Mouse (Mus musculus) bone marrow, adult 2 months (tissue): ENCODE results near the gene Maml2. TPM values are rescaled to one million over a fixed set of nuclear protein-coding genes. Genes with fewer than 3 reads are reported as not detected.

ENCODE experiments used
- H3K27ac ChIP-seq: fragments of 200-500 bp; 2 replicates; pipeline ENCODE4 v1.5.1; 2012; ENCODE audit warnings: low read depth, mild to moderate bottlenecking, control low read depth, inconsistent platforms, low read length; ENCODE audit not compliant: control insufficient read depth, poor library complexity, insufficient read depth
- H3K4me1 ChIP-seq: fragments of 200-500 bp; 2 replicates; pipeline ENCODE4 v1.6.1; 2011; ENCODE audit warnings: low read length; ENCODE audit not compliant: control insufficient read depth, insufficient read depth
- H3K4me3 ChIP-seq: fragments of 200-500 bp; replicated peaks from 2 replicates; pipeline ENCODE3; 2011; ENCODE audit warnings: mild to moderate bottlenecking, low read depth, low read length, control low read depth; ENCODE audit not compliant: control insufficient read depth
- CTCF ChIP-seq: fragments of 200-500 bp; IDR thresholded peaks from 2 replicates; pipeline ENCODE4 v1.5.1; 2011; ENCODE audit warnings: low read length, control low read depth; ENCODE audit not compliant: control insufficient read depth, insufficient read depth
- POLR2A ChIP-seq: fragments of 200-500 bp; IDR thresholded peaks from 2 replicates; pipeline ENCODE4 v1.6.1; 2011; ENCODE audit warnings: low read depth, mild to moderate bottlenecking, control low read depth, low read length, borderline replicate concordance; ENCODE audit not compliant: control insufficient read depth
- WGBS: fragments of 180-500 bp; shearing (Covaris S2); methylation state at CpG from one replicate; pipeline ENCODE4 v1.1.7; 2018; 5-methylcytosine and 5-hydroxymethylcytosine counted together
- polyA plus RNA-seq: library from polyadenylated mRNA; stranded (reverse); fragments of >200 nt; gene quantifications from 2 replicates; pipeline ENCODE4 v1.2.4, GENCODE M21; 2011; ENCODE audit warnings: low replicate concordance; ENCODE audit not compliant: missing spikeins, insufficient read depth, insufficient read length

Gene Maml2
- polyA plus RNA-seq, 1 experiment: 3.5 TPM

DNA sequence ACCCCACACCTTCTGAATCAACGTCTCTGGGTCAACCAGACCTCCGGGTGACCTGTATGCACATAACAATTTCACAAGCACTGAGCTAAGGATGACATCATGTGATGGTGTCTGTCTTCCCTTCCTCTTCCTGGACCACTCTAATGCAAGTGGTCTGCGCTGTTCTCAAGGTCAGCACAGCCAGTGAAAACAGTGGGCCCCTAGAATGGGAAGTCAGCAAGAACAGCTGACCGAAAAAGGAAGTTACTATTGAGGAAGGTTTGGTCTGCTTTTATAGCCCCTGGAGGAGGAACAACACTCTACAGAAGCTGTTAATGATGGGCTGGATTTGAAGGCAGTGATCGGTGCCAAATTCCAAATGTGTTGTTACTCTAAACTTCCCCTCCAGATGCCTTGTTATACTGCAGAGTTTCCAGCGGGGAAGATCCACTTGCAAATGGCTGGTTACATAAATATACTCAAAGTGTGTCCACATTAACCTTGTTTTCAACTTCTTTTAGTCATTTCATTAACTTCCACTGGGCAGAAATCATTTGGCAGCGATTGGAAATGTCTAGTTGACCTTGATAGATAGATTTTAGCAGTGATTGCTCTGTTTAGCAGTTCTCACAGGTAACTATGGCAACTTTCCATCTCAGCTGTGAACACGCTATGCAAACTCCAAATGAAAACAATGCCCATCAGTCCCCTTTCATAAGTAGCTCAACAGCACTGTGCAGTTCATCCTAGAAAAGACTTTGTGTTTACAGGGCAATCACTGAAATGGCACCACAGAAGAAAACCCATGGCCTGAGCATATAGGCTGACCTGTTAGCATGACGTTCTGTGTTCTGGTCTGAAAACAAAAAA, 289.6 kb downstream of the Maml2 start:
- Histone ChIP-seq H3K4me3 (no peak overlapping the region), H3K27ac (peak overlapping the region; percentile 4), H3K4me1 (no peaks in the 10 kb centered on the region)
- TF ChIP-seq CTCF (no peak), POLR2A (no peak)
- 24% methylated on average over 9 of the region's 9 CpGs for WGBS

DNA sequence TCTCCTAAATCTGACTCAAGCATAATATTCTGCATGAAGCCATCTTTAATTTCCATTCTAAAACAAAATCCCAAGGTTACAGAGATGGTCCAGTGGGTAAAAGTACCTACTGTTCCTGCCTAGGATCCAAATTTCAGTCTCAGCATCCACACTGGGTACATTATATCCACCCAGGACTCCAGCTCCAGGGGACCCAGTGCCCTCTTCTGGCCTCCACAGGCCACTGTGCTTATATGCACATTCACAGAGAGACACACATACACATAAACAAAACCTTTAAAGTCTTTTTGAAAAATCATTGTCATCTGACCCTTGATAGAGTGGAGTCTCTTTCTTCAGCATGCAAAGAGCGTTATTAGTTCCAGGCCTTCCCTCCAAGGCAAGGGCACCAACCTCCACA, 291.0 kb downstream of the Maml2 start:
- Histone ChIP-seq H3K4me1 (no peaks in the 10 kb centered on the region), H3K27ac (no peak overlapping the region), H3K4me3 (no peak overlapping the region)
- TF ChIP-seq POLR2A (no peak), CTCF (peak; percentile 22; the same call in 1 of the 2 replicates)
- WGBS: 91% methylated on average over 1 of the region's 1 CpGs

DNA sequence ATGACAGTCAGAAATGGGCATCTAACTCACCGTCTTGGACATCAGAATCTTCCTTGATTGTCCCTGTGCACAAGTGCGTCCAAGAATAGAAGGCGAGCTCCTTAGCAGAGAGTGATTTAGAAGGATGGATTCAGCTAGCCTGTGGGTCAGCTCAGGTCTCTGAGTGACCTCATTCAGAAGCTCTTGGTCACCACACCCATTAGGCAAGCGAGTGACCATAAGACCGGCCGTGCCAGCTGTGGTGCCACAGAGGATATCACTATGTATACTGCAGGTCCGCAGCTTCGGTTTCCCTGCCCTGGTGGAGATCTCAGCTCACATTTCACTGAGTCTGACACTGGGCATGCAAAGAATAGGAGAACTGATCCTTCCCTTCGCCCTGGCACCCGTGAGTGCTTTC, 294.9 kb downstream of the Maml2 start:
- TF ChIP-seq CTCF: no peak
- no peak for TF ChIP-seq POLR2A
- 83% methylated on average over 10 of the region's 10 CpGs for WGBS
- no peak overlapping the region for H3K27ac ChIP-seq
- H3K4me3 ChIP-seq: no peak overlapping the region
- no peaks in the 10 kb centered on the region for H3K4me1 ChIP-seq

DNA sequence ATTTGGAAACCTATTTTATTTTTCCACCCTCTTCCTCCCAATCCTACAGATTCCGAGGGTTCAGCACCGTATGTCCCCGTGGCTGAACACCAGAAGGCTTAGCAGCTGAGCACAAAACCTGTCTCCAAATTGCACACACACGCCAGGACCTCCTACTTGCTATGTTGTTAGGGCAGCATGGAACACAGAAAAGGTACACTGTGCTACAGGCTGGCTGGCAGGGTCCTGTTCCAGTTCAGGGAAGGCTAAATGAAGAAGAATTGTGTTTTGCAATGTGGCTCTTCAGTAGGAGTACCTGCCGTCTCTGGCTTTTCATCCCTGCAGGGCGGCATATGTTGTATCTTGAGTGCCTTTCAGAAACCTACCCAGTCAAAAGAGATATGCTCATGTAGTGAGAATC, 300.0 kb downstream of the Maml2 start:
- H3K4me3 ChIP-seq: no peak overlapping the region
- no peak for TF ChIP-seq CTCF
- no peak for TF ChIP-seq POLR2A
- no peak overlapping the region for H3K27ac ChIP-seq
- WGBS: 83% methylated on average over 6 of the region's 6 CpGs
- no peaks in the 10 kb centered on the region for H3K4me1 ChIP-seq

GRCm38 (mm10) chr9:13598596-13599333, 301.0 kb downstream of the Maml2 start:
- H3K4me1 ChIP-seq: no peaks in the 10 kb centered on the region
- WGBS: 71% methylated on average over 4 of the region's 4 CpGs
- TF ChIP-seq CTCF (no peak), POLR2A (no peak)
- no peak overlapping the region for H3K4me3 ChIP-seq
- H3K27ac ChIP-seq: no peak overlapping the region

- no peak overlapping the region for H3K4me3 ChIP-seq
- H3K4me1 ChIP-seq: no peaks in the 10 kb centered on the region
- 77% methylated on average over 3 of the region's 3 CpGs for WGBS
- TF ChIP-seq CTCF: no peak
- no peak for TF ChIP-seq POLR2A
- no peak overlapping the region for H3K27ac ChIP-seq
These were observed 301.5 kb downstream of the Maml2 start for GRCm38 (mm10) chr9:13599334-13599614.

GRCm38 (mm10) chr9:13599800-13600199, 302.0 kb downstream of the Maml2 start:
- TF ChIP-seq POLR2A (no peak), CTCF (no peak)
- 82% methylated on average over 6 of the region's 6 CpGs for whole genome bisulfite sequencing
- no peaks in the 10 kb centered on the region for H3K4me1 ChIP-seq
- no peak overlapping the region for H3K4me3 ChIP-seq
- no peak overlapping the region for H3K27ac ChIP-seq

DNA sequence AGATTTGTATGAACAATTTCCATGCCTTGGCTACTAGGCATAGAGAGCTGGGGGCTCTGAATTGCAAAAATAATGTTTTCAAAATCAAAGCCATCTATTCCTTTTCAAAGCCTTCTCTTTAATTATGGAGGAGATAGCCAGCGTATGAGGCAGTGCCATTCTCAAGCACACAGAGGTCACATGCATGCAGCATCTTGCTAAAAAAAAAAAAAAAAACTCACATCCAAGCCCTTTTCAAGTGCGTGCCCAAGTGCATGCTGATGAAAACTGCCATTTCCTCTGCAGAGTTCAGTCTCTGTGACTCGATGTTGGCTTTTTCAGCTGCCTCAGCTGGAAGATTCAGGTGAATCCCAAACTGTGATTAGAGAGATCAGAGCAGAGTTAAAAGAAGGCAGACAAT, 304.0 kb downstream of the Maml2 start:
- Histone ChIP-seq H3K4me3 (no peak overlapping the region), H3K4me1 (no peaks in the 10 kb centered on the region), H3K27ac (no peak overlapping the region)
- WGBS: 78% methylated on average over 3 of the region's 3 CpGs
- no peak for TF ChIP-seq CTCF
